Mouse (Mus musculus) cerebellum, adult 2 months (tissue): Measurements from ENCODE around the gene Mapk13. TPM values are rescaled to one million over a fixed set of nuclear protein-coding genes. Genes with fewer than 3 reads are reported as not detected.
A peak's percentile ranks its signal among the peaks of the same experiment; 100 is the strongest.

Experiments used
- DNase-seq, 2 experiments: peaks; one replicate each; pipeline ENCODE4 v3.0.0; 2021
- H3K27ac ChIP-seq: fragments of 200-500 bp; 2 replicates; pipeline ENCODE4 v1.5.1; 2012; ENCODE audit warnings: low read length, control low read depth, inconsistent platforms; ENCODE audit not compliant: insufficient read depth
- H3K27me3 ChIP-seq: fragments of 200-500 bp; 2 replicates; pipeline ENCODE4 v1.6.1; 2012; ENCODE audit warnings: inconsistent platforms, mild to moderate bottlenecking, low read length, moderate library complexity; ENCODE audit not compliant: control insufficient read depth, insufficient read depth
- H3K4me1 ChIP-seq: fragments of 200-500 bp; 2 replicates; pipeline ENCODE4 v1.6.1; 2011; ENCODE audit warnings: low read length; ENCODE audit not compliant: control insufficient read depth, insufficient read depth
- H3K4me3 ChIP-seq: fragments of 200-500 bp; replicated peaks from 2 replicates; pipeline ENCODE3; 2011; ENCODE audit warnings: mild to moderate bottlenecking, low read depth, low read length, control low read depth; ENCODE audit not compliant: insufficient read depth
- CTCF ChIP-seq: fragments of 200-500 bp; IDR thresholded peaks from 2 replicates; pipeline ENCODE4 v1.5.1; 2011; ENCODE audit warnings: low read depth, mild to moderate bottlenecking, control low read depth, low read length, moderate library complexity, borderline replicate concordance; ENCODE audit not compliant: insufficient read depth
- POLR2A ChIP-seq: fragments of 200-500 bp; IDR thresholded peaks from 2 replicates; pipeline ENCODE4 v1.6.1; 2011; ENCODE audit warnings: low read length, control low read depth, borderline replicate concordance; ENCODE audit not compliant: insufficient read depth
- WGBS: fragments of 180-500 bp; shearing (Covaris S2); methylation state at CpG from one replicate; pipeline ENCODE4 v1.1.7; 2018; 5-methylcytosine and 5-hydroxymethylcytosine counted together
- polyA plus RNA-seq: library from polyadenylated mRNA; depleted of rRNA; stranded (reverse); fragments of >200 nt; gene quantifications from 2 replicates; pipeline ENCODE4 v1.2.3, GENCODE M21; 2012

Gene Mapk13
- polyA plus RNA-seq, 1 experiment: 5.6 TPM

DNA sequence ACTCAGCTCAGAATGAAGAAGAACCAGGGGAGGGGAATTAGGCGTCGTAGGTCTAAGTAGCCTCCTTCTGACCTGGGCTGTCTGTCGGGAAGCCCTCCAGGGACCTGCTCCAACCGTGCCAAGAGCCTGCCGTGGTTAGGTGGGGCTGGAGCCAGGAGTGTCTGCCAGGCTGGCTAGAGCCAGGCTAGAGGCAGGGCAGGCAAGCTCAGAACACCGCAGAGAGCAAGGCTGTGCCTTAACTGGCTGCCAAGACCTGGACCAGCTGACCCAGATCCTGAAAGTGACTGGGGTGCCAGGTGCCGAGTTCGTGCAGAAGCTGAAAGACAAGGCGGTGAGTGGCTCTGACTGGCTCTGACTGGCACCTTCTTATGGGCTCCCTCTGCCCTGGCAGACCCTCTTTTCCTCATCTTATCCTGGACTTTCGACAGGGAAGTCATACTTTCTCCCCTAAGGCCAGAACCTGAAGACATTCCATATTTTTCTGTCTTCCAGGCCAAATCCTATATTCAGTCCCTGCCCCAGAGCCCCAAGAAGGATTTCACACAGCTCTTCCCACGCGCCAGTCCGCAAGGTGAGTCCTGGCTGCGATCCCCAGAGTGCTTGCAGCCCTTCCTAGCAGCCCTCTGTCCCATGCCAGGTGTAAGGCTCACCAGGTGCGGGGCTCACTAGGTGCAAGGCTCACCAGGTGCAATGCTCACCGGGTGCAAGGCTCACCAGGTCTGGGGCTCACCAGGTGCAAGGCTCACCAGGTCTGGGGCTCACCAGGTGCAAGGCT, 8.3 kb downstream of the Mapk13 start:
- TF ChIP-seq CTCF (no peak), POLR2A (peak; percentile 35; the same call in 1 of the 2 replicates)
- 6% methylated on average over 16 of the region's 16 CpGs for WGBS
- DNase-seq: peak; percentile 97 to 99
- Histone ChIP-seq H3K4me1 (peaks cover 17% of the 10 kb centered on the region), H3K4me3 (no peak overlapping the region), H3K27ac (peak overlapping the region; percentile 44), H3K27me3 (no peaks in the 10 kb centered on the region)

DNA sequence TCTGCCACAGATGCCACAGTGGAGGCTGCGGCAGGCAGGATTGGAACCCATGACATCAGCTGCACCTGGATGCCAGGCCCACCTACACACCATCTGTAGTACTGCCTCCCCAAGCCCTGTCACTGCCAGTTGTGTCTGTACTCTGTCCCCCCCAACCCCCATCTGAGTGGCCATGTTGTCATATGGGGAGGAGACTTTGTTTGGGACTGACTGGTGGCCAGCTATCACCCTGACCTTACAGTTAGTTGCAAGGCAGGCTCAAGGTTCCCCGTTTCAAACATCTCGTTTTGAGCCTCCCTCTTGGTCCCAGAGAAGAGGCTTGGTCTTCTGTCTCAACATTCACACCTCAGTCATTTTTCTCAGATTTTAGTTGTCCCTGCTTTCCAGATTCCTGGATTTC, 10.6 kb downstream of the Mapk13 start:
- 92% methylated on average over 3 of the region's 3 CpGs for WGBS
- TF ChIP-seq POLR2A (no peak), CTCF (no peak)
- no peak overlapping the region for H3K4me3 ChIP-seq
- DNase-seq: no peak
- no peak overlapping the region for H3K27ac ChIP-seq
- no peaks in the 10 kb centered on the region for H3K27me3 ChIP-seq
- H3K4me1 ChIP-seq: peaks cover 17% of the 10 kb centered on the region

DNA sequence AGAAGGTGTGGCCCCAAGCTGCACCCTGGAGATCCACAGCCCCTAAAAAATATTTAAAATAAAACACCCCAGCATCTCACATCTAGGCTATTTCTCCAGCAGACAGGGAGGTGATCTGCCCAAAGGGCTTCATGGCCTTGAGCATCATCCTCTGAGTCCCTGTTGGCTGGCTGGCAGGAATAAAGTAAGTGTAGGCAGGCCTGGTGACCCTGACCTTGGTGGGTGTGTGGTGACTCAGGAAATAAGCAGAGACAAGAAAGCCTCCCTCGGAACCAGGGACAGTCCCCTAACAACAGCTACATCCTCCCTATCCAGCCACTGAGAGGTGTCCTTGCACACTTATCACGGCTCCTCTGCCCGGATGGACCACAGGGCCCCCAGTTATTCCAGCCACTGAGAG, 11.7 kb downstream of the Mapk13 start:
- TF ChIP-seq CTCF (no peak), POLR2A (no peak)
- 94% methylated on average over 3 of the region's 3 CpGs for WGBS
- Histone ChIP-seq H3K4me3 (no peak overlapping the region), H3K4me1 (peaks cover 17% of the 10 kb centered on the region), H3K27ac (no peak overlapping the region), H3K27me3 (no peaks in the 10 kb centered on the region)
- no peak for DNase-seq

GRCm38 (mm10) chr17:28781290-28782045, 12.4 kb downstream of the Mapk13 start:
- Histone ChIP-seq H3K4me1 (peaks cover 17% of the 10 kb centered on the region), H3K27ac (no peak overlapping the region), H3K4me3 (no peak overlapping the region), H3K27me3 (no peaks in the 10 kb centered on the region)
- DNase-seq: no peak
- TF ChIP-seq POLR2A (no peak), CTCF (no peak)
- 74% methylated on average over 9 of the region's 9 CpGs for WGBS

DNA sequence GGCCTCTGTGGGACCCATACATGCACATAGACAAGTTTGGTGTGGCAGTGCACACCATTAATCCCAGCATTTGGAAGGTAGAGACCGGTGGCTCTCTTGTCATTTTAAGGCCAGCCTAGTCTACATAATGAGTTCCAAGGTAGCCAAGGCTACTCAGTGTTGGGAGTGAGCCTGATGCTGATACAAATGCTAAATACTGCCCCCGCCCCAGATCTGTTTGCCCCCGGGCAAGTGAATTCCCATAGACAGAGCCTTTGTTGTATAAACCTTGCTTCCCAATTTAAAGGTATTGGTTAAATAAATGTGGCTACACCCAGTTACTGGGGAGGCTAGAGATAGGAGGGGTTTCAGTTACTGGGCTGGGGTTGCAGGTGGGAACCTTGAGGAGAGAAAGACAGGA, 15.9 kb downstream of the Mapk13 start:
- no peak for TF ChIP-seq POLR2A
- TF ChIP-seq CTCF: no peak
- Histone ChIP-seq H3K27ac (no peak overlapping the region), H3K4me1 (no peaks in the 10 kb centered on the region), H3K4me3 (no peak overlapping the region), H3K27me3 (no peaks in the 10 kb centered on the region)
- WGBS: 98% methylated on average over 3 of the region's 3 CpGs
- DNase-seq: no peak

GRCm38 (mm10) chr17:28787507-28787906, 18.4 kb downstream of the Mapk13 start:
- 98% methylated on average over 12 of the region's 12 CpGs for WGBS
- no peak for TF ChIP-seq POLR2A
- no peak for TF ChIP-seq CTCF
- Histone ChIP-seq H3K4me3 (no peak overlapping the region), H3K4me1 (no peaks in the 10 kb centered on the region), H3K27ac (no peak overlapping the region), H3K27me3 (no peaks in the 10 kb centered on the region)
- DNase-seq: no peak

DNA sequence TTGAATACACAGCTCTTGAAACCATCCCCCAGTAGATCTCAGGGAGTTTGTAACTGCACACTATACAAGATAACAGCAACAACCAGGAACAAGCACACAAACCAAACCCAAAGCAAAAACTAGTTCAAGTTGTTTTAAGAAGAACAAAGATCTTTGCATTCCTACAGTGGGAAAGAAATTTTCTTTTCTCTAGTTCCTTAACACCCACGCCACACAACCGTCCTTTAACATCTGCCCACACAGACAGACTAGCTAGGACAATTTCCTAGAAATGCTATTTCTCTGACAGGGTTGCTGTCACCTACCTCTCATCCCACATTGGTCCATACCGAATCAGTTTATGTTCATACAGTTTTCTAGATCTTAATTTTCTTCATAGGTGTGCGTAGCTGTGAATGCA, 27.9 kb downstream of the Mapk13 start:
- Histone ChIP-seq H3K27me3 (no peaks in the 10 kb centered on the region), H3K4me3 (no peak overlapping the region), H3K27ac (no peak overlapping the region), H3K4me1 (no peaks in the 10 kb centered on the region)
- no peak for TF ChIP-seq POLR2A
- TF ChIP-seq CTCF: no peak
- 93% methylated on average over 4 of the region's 4 CpGs for WGBS
- DNase-seq: no peak

DNA sequence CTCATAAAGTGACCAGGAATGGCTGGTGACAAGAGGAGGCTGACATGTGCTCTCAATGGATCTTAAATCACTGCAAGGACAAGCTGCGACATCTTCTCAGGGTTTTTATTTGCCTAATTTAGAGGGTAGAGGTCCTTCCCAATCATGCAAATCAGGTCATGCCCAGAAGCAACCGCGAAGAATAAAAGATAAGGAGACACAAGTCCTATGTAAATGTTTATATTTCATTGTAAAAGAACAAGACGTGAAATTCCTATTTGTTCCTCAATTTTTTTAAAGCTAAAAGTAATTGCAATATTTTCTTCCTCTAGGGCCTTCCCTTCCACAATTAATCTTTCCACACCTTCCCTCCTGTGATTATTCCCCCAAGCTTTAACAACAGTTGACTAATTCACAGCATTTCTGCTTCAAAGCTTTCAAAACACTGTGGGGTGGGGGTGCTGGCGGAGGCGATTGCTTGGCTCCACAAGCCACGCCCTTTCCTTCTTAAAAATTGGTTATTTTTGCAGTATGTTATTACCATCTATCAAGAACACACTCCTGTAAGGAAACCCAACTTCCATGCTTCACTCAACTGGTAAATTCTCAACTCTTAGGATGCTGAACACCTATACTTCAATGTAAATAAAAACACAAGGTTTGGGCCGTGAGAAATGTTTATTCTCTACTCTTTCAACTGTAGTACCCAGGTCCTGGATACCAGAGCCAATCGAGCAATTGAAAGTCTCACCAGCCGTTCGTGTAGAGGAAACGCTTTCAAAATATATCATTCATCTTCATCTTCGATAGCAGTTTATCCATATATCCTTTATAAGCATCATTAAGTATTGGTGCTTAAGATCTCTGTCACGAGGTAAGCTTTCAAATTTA, 30.4 kb downstream of the Mapk13 start:
- no peaks in the 10 kb centered on the region for H3K27me3 ChIP-seq
- H3K4me1 ChIP-seq: no peaks in the 10 kb centered on the region
- DNase-seq: no peak
- no peak overlapping the region for H3K27ac ChIP-seq
- TF ChIP-seq CTCF (no peak), POLR2A (no peak)
- WGBS: 50% methylated on average over 14 of the region's 14 CpGs
- H3K4me3 ChIP-seq: no peak overlapping the region
